Mouse (Mus musculus): ENCODE results near the gene Lypd4.
"Not testable (repeated sequence)": the region's sequence is repeated elsewhere in the genome, so short reads cannot be mapped to it uniquely, and the experiment has no call there.

Lypd4 gene

DNA sequence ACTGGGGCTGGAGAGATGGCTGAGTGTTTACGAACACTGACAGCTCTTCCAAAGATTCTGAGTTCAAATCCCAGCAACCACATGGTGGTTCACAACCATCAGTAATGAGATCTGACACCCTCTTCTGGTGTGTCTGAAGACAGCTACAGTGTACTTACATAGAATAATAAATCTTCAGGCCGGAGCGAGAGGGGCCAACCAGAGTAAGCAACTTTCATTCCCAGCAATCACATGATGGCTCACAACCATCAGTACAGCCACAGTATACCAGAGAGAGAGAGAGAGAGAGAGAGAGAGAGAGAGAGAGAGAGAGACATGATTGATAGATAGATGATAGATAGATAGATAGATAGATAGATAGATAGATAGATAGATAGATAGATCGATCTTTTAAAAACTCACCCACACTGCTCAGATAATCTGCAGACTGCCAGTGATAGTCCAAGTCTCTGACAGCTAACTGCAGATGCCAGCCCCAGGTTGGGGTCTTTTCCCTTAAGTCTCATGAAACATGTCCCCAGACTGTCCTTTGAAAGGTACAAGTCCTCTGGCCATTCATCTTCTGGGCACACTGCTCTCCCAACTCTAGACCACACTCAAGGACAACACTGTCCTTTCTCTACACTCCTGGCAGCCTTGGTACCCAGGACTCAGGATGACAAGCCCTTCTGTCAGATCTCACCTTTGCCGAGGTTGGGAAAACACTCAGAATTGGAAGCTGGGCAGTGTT, 18.0 kb downstream of the Lypd4 start:
- DNase-seq (ENCODE audit: inconsistent age in 2 of 2, low spot score in 1 of 2), result peak in 1 of 2 experiments; percentile 31

DNA sequence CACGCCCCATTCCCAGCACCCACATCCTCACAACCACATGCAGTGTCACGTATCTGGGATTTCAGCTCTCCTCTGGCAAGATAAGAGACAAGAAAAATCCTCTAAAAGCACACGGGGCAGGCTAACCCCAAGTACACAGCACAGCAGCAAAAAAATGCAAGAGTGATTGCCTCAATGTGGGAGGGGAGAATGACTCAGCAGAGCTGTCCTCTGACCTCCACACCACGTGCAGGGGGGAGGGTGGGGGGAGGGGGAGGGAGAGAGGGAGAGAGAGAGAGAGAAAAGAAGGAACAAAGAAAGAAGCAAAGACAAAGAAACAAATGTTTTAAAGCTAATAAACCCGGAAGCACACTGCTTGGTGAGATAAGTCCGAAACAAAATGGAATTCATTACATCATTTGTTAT, 18.8 kb downstream of the Lypd4 start:
- DNase-seq (ENCODE audit: inconsistent age in 2 of 2, low spot score in 1 of 2), result peak; percentile 57 to 82

DNA sequence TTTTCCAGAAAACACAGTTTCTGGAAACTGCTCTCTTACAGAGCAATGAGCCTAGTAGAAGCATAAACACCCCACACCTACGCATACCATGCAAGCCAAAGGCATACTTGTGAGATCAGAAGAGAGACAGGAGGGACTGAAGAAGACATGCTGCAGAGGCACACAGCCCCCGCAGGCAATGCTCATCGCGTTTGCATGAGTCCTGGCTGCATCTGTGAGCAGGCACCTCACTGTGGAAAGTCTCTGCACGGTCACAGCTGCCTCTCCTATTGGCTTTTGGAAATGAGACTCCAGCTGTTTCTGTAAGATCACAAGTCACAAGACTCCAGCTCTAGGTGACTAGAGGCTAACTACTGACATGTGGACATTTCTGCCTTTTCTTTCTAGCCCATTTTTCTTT, 19.6 kb downstream of the Lypd4 start:
- peak in 1 of 2 experiments; percentile 39 for DNase-seq (ENCODE audit: inconsistent age in 2 of 2, low spot score in 1 of 2)

DNA sequence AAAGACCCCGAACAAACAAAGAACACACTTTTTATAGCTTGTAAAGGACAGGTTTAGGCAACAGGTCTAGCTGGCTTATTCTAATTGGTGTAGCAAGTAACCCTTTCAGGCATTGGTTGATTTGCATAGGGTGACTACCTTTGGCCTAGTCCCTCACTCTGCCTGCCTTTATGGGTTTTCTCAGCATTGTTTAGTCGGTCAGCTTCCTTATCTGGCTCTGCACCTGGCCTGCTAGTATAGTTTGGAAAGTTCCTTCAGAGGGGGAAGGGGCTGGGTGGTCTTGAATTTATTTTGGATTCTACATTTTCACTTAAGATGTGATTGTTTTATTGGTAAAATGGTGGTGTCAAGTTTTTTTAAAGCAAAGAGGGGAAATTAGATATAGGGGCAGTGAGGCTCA, 23.2 kb downstream of the Lypd4 start:
- not testable (repeated sequence) for DNase-seq (ENCODE audit: inconsistent age in 2 of 2, low spot score in 1 of 2)

DNA sequence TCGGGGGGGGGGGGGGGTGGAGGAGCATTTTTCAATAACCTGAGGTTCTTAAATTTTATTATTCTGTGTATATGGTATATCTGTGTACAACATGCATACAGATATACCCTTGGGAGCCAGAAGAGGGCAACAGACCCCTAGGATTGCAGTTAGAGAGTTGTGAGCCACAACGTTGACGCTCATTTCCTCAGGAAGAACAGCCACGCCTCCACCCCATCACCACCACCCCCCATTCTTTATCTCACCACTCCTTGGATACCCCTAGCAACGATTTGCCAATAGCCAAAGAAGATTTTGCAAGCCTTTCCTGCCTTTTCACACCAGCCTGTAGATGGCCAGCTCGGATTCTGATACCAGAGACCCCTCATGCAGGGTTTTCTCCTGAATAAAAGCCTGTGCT, 24.0 kb downstream of the Lypd4 start:
- DNase-seq (ENCODE audit: inconsistent age in 2 of 2, low spot score in 1 of 2), result no peak

DNA sequence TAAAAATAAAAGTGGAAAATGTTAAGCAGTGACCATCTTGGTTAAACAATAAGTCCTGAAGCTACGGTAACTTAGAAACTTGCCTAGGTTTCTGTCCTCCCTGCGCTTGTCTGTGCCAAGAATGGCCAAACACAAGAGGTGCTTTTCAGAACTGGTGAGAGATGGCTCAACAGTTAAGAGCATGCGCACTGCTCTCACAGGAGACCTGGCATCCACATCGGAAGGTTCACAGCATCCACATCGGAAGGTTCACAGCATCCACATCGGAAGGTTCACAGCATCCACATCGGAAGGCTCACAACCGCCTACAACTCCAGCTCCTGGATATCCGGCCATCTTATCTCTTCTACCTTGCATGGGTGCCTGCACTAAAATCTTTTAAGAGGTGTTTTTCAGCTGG, 24.6 kb downstream of the Lypd4 start:
- no peak for DNase-seq (ENCODE audit: inconsistent age in 2 of 2, low spot score in 1 of 2)

DNA sequence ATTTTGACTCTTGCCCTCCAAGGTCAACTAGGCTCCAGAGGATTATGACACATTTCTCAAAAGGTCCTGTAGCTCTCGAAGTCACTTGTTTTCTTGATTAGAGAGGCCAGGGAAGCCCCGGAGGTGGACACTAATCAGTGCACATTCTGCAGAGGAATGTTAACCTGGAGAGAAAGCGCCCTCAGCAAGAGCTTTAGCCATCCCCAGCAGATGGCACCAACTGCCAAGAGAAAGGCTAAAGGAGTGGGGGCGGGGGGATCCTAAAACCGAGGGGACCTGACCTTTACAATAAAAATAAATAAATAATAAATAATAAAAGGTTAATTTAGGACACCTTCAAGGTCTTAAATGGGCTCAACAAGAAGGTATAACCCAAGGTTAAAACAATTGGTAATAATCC, 25.6 kb downstream of the Lypd4 start:
- DNase-seq (ENCODE audit: inconsistent age in 2 of 2, low spot score in 1 of 2), result peak in 1 of 2 experiments; percentile 57

DNA sequence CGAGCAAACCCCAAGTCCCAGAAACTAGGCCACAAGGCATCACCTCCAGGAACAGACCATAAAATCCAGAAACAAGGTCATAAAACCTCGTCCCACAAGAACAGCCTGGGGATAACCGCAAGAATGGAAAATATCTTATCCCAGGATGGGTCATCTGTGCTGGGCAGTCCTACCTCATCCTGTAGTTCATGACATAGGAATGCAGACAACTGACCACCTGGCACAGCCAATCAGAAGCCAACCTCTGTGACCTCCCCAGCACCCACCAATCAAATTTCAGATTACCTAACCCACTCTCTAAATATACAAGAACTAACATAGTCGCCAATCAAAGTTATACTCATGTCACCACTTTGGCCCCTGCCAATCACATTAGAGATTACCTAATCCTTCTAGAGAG, 28.7 kb downstream of the Lypd4 start:
- DNase-seq (ENCODE audit: inconsistent age in 2 of 2, low spot score in 1 of 2), result no peak

DNA sequence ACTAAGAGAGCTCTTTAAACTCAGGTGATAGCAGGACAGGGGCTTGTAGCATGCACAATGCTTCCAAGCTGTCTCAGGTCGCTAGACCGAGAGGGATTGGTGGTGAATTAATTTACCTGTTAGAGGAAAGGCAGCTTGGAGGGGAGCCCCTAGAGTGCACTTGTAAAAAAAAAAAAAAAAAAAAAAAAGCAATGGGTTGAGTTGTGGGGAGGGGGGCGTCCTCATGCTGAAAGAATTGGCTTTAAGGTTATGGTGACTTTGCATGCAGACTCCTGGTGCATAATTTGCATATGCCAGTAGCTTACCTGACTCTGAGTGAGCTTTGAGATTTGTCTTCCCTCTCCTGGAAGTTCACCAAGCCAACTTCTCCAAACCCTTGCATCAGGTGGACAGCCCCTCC, 29.4 kb downstream of the Lypd4 start:
- no peak for DNase-seq (ENCODE audit: inconsistent age in 2 of 2, low spot score in 1 of 2)

DNA sequence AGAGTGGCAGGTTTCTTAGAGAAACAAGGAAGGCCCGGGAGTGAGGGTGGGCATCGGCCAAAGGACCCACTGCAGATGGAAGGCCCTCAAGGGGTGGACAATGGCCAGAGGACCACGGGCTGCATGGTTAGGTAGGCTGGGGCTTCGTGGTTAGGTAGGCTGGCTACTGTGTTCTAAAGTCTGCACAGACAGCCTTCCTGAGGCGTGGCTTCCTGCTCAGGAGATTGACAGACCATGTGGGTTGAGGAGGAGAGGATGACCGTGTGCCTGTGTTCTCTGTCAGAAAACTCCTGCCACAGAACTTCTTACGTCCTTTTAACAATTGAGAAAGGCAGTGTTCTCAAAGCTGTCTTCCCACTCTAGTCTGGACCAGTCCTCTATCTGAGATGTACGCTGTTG, 30.3 kb downstream of the Lypd4 start:
- DNase-seq (ENCODE audit: inconsistent age in 2 of 2, low spot score in 1 of 2), result no peak

DNA sequence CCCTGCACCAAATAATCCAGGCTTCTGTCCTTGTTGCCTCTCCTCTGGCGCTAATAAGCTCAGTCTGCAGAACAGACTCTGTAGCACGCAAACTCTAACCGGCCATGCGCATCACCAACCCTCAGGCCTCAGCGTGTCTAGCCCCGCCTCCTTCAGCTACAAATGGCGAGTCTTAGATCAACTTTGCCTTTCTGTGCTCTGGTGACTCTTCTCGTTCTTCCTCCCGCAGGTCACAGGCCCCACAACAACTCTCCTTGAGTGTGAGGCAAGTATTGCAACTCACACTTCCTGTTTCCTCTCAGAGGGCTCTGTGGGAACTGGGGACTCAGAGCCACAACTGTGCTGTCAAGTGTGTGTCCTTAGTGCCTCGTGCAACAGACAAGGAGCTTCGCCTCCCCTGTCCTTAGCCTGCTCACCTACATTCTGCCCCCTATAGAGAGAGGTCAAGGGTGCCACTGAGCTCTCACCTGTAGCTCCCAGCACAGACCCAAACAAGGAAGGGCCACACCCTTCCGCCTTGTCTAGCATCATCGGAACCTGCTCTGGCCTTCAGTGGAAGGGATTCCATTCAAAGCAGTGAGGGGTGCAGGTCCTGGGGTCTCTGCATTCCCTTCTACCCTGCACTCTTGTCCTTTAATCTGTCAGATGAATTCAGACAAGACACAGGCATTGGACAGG, 30.9 kb downstream of the Lypd4 start:
- not testable (repeated sequence) for DNase-seq (ENCODE audit: inconsistent age in 2 of 2, low spot score in 1 of 2)

DNA sequence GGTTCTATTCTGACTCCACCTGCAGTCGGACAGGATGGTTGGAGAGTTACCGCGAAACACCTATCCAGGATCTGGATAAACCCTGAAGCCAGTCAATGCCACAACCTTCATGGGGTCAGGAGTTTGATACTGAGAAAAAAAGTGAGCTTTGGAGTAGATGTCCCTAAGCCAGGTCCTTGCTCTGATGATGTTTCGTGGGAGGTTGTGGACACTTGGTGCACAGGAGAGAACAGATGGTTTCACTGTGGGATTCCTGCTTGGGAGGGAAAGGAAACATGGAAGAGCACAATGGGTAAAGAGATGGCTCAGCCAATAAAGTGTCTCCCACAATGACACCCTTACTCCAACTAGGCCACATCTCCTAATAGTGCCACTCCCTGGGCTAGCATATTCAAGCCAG, 42.6 kb downstream of the Lypd4 start:
- DNase-seq (ENCODE audit: inconsistent age in 2 of 2, low spot score in 1 of 2), result no peak

DNA sequence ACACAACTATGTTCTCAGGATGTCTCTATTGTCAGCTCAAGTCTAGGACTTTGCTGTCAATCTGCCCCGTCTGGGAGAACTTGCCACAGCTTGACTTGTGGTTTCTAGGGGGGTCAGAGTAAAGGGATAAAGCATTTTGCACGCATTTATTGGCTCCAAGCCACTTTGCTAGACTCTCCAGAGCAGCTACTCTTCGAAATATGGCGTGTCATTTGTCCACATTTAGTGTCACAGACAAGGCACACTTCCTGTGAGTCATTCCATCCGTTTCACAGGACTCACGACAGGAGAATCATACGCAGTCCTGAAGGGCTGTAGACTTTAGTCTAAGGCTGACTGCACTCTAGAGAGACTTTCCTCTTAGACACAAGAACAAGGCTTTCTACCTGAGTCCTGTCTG, 45.3 kb downstream of the Lypd4 start:
- DNase-seq (ENCODE audit: inconsistent age in 2 of 2, low spot score in 1 of 2), result no peak

DNA sequence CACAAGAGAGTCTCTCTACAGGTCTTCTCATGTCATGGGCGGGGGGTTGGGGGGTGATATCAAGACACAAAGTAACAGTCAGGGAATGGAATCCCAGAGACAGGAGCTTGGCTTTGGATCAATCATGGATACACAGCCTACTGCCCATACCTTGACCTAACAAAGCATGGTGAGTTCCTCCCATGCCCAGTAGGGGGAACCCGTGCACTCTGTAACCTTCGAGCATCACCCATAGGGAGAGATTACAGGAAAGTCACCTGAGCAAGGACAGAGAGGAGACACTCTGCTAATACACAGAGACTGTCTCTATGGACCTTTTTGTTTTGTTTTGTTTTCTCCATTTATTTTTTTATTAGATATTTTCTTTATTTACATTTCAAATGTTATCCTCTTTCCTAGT, 52.2 kb downstream of the Lypd4 start:
- DNase-seq (ENCODE audit: inconsistent age in 2 of 2, low spot score in 1 of 2), result peak; percentile 71 to 93
